Mouse (Mus musculus) left cerebral cortex, postnatal 25 days (tissue): Measurements from ENCODE around the gene Ptprd. TPM values are rescaled to one million over a fixed set of nuclear protein-coding genes. Genes with fewer than 3 reads are reported as not detected.

Experiments
- DNase-seq, 2 experiments: peaks; one replicate each; pipeline ENCODE4 v3.0.0; 2022; ENCODE audit warnings: low spot score in 2 of 2, mixed read lengths in 1 of 2
- intact Hi-C: fragments of 180-260 bp; cut with DNase I; formaldehyde crosslinking; loops from one replicate; pipeline ENCODE4 v1.15.1; 2025
- total RNA-seq, 2 experiments: library from RNA; stranded (reverse); gene quantifications; 2 replicates each; pipeline ENCODE4 v1.2.3; 2021

Ptprd gene
- 100 to 1,000 TPM; 331 to 336 TPM for total RNA-seq

- peak; percentile 70 to 79 for DNase-seq
- intact Hi-C loops, result loop anchor here (2.0 to 5.0 kb wide), 2 partner anchors 210 to 565 kb away; no protein-coding TSS in a partner anchor
Measured at GRCm38 (mm10) chr4:78211529-78212494, at the start of gene Ptprd. TSS of gene Ptprd (minus strand) at chr4:78211961.

GRCm38 (mm10) chr4:78235820-78236219, 24.1 kb upstream of the Ptprd start:
- no peak for DNase-seq
- intact Hi-C loops, result no loop called here

- intact Hi-C loops, result no loop called here
- DNase-seq, result no peak
Measured at GRCm38 (mm10) chr4:78235316-78235715, 23.6 kb upstream of the Ptprd start.

- DNase-seq, result no peak
- intact Hi-C loops, result no loop called here
Measured at GRCm38 (mm10) chr4:78234681-78235080, 22.9 kb upstream of the Ptprd start.

GRCm38 (mm10) chr4:78213949-78214348, 2.2 kb upstream of the Ptprd start:
- peak; percentile 24 to 55 for DNase-seq
- intact Hi-C loops, result loop anchor here (5.0 kb wide), 1 partner anchor 208 kb away; no protein-coding TSS in a partner anchor

GRCm38 (mm10) chr4:78212941-78213340, 1.2 kb upstream of the Ptprd start:
- intact Hi-C loops, result loop anchor here (5.0 kb wide), 1 partner anchor 209 kb away; no protein-coding TSS in a partner anchor
- DNase-seq, result peak; percentile 23 to 60

GRCm38 (mm10) chr4:78210878-78211528, 758 bp downstream of the Ptprd start:
- intact Hi-C loops, result loop anchor here (2.0 to 5.0 kb wide), 2 partner anchors 211 to 564 kb away; no protein-coding TSS in a partner anchor
- peak; percentile 26 to 78 for DNase-seq

GRCm38 (mm10) chr4:78205018-78205417, 6.7 kb downstream of the Ptprd start:
- DNase-seq, result peak in 1 of 2 experiments; percentile 30
- intact Hi-C loops, result no loop called here

- intact Hi-C loops, result no loop called here
- no peak for DNase-seq
Measured at GRCm38 (mm10) chr4:78168447-78168846, 43.3 kb downstream of the Ptprd start.

- peak in 1 of 2 experiments; percentile 58 for DNase-seq
Measured at GRCm38 (mm10) chr4:78160451-78160850, 51.3 kb downstream of the Ptprd start.

GRCm38 (mm10) chr4:78150561-78150960, 61.2 kb downstream of the Ptprd start:
- DNase-seq, result no peak
- intact Hi-C loops, result no loop called here

More at GRCm38 (mm10) chr4:78160451-78160850, 51.3 kb downstream of the Ptprd start:
- intact Hi-C loops, result no loop called here

- DNase-seq, result no peak
- intact Hi-C loops, result no loop called here
Measured at GRCm38 (mm10) chr4:78142767-78143148, 69.0 kb downstream of the Ptprd start.

GRCm38 (mm10) chr4:78142088-78142766, 69.5 kb downstream of the Ptprd start:
- no peak for DNase-seq
- intact Hi-C loops, result no loop called here

- intact Hi-C loops, result no loop called here
- no peak for DNase-seq
Measured at GRCm38 (mm10) chr4:78110898-78111297, 100.9 kb downstream of the Ptprd start.

- intact Hi-C loops, result loop anchor here (10.0 kb wide), 1 partner anchor 453 kb away; no protein-coding TSS in a partner anchor
- DNase-seq, result peak in 1 of 2 experiments; percentile 59
Measured at GRCm38 (mm10) chr4:78097526-78097925, 114.2 kb downstream of the Ptprd start.

GRCm38 (mm10) chr4:78082744-78083143, 129.0 kb downstream of the Ptprd start:
- intact Hi-C loops, result no loop called here
- DNase-seq, result no peak

GRCm38 (mm10) chr4:78077499-78077898, 134.3 kb downstream of the Ptprd start:
- intact Hi-C loops, result no loop called here
- no peak for DNase-seq

- no peak for DNase-seq
- intact Hi-C loops, result no loop called here
Measured at GRCm38 (mm10) chr4:78077087-78077486, 134.7 kb downstream of the Ptprd start.

- DNase-seq, result peak in 1 of 2 experiments; percentile 47
- intact Hi-C loops, result no loop called here
Measured at GRCm38 (mm10) chr4:78038401-78038800, 173.4 kb downstream of the Ptprd start.

- intact Hi-C loops, result no loop called here
- DNase-seq, result no peak
Measured at GRCm38 (mm10) chr4:78002065-78002464, 209.7 kb downstream of the Ptprd start.
